Mouse (Mus musculus): ENCODE measurements around the gene Smim12. TPM values are rescaled to one million over a fixed set of nuclear protein-coding genes. Genes with fewer than 3 reads are reported as not detected.
A peak's percentile ranks its signal among the peaks of the same experiment; 100 is the strongest.

Gene Smim12
- polyA plus RNA-seq, 1 experiment from 2014 or later = 63.3 TPM

- ATAC-seq = no peak
- H3K36me3 ChIP-seq (ENCODE audit: control insufficient read depth, insufficient read depth, low read length) = no peaks in the 10 kb centered on the region
- no peak overlapping the region for H3K4me3 ChIP-seq (ENCODE audit: low read length)
- H3K27me3 ChIP-seq (replicated peaks; ENCODE audit: control insufficient read depth, insufficient read depth, low read length) = peaks cover 10% of the 10 kb centered on the region
- WGBS = 40% methylated on average over 6 of the region's 6 CpGs
- H3K9ac ChIP-seq (ENCODE audit: low read depth, low read length) = no peak overlapping the region
- H3K4me2 ChIP-seq (ENCODE audit: low read depth, low read length) = no peak overlapping the region
- peaks cover 7% of the 10 kb centered on the region for H3K4me1 ChIP-seq (ENCODE audit: control insufficient read depth, insufficient read depth, low read length)
- no peaks in the 10 kb centered on the region for H3K9me3 ChIP-seq (ENCODE audit: control insufficient read depth, low read length)
- H3K27ac ChIP-seq (ENCODE audit: low read length) = no peak overlapping the region
These were observed 11.6 kb upstream of the Smim12 start for GRCm38 (mm10) chr4:127232028-127232427.

DNA sequence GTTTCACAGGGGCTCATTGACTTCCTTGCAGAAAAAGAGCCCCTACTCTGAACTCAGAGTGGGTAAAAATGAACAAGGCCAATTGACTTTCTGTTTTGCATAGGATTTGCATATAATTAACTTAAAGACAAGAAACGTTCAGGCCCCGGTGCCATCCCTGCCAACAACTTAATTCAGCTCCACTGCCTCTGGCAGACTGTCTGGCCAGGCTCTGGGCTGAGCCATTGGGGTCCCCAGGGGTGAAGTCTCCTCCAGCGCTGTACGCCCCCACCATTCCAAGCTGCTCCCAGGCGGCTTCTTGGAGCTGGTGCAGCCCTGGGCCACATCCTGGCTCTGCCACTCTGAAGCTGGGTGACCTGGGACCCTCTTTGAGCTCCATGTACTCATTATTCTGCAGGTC is 11.0 kb upstream of the Smim12 start:
- H3K27me3 ChIP-seq (replicated peaks; ENCODE audit: control insufficient read depth, insufficient read depth, low read length) = peaks cover 13% of the 10 kb centered on the region
- H3K9ac ChIP-seq (ENCODE audit: low read depth, low read length) = no peak overlapping the region
- peaks cover 7% of the 10 kb centered on the region for H3K4me1 ChIP-seq (ENCODE audit: control insufficient read depth, insufficient read depth, low read length)
- no peak overlapping the region for H3K4me3 ChIP-seq (ENCODE audit: low read length)
- no peak overlapping the region for H3K4me2 ChIP-seq (ENCODE audit: low read depth, low read length)
- H3K9me3 ChIP-seq (ENCODE audit: control insufficient read depth, low read length) = no peaks in the 10 kb centered on the region
- no peaks in the 10 kb centered on the region for H3K36me3 ChIP-seq (ENCODE audit: control insufficient read depth, insufficient read depth, low read length)
- no peak for ATAC-seq
- WGBS = 62% methylated on average over 5 of the region's 5 CpGs
- no peak overlapping the region for H3K27ac ChIP-seq (ENCODE audit: low read length)

DNA sequence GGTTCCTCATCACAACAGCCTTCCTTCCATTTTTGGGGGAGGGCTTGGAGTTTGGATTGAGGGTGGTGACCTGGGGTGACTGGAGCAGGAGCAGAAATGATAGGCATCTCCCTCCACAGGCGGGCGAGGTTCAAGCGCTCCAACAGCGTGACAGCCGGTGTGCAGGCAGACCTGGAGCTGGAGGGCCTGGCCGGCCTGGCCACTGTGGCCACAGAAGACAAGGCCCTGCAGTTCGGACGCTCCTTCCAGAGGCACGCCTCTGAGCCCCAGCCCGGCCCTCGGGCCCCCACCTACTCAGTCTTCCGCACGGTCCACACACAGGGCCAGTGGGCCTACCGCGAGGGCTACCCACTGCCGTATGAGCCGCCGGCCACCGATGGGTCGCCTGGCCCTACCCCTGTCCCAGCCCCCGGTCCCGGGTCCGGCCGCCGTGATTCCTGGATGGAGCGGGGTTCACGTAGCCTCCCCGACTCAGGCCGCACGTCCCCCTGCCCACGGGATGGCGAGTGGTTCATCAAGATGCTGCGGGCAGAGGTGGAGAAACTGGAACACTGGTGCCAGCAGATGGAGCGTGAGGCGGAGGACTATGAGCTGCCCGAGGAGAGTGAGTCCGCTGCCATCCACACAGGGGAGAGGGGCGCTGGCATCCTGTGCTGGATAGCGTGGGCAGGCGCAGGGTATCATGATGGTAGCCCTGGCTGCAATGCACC is 10.0 kb upstream of the Smim12 start:
- Histone ChIP-seq H3K4me1 (ENCODE audit: control insufficient read depth, insufficient read depth, low read length) (peaks cover 7% of the 10 kb centered on the region), H3K9ac (ENCODE audit: low read depth, low read length) (no peak overlapping the region), H3K9me3 (ENCODE audit: control insufficient read depth, low read length) (no peaks in the 10 kb centered on the region), H3K4me3 (ENCODE audit: low read length) (no peak overlapping the region), H3K27ac (ENCODE audit: low read length) (no peak overlapping the region), H3K36me3 (ENCODE audit: control insufficient read depth, insufficient read depth, low read length) (no peaks in the 10 kb centered on the region), H3K27me3 (replicated peaks; ENCODE audit: control insufficient read depth, insufficient read depth, low read length) (peaks cover 14% of the 10 kb centered on the region), H3K4me2 (ENCODE audit: low read depth, low read length) (no peak overlapping the region)
- no peak for ATAC-seq
- 85% methylated on average over 40 of the region's 40 CpGs for WGBS

- Histone ChIP-seq H3K4me3 (ENCODE audit: low read length) (peak overlapping the region; percentile 62), H3K4me2 (ENCODE audit: low read depth, low read length) (peak overlapping the region; percentile 100), H3K27ac (ENCODE audit: low read length) (no peak overlapping the region; the same call in 1 of the 2 replicates), H3K9me3 (ENCODE audit: control insufficient read depth, low read length) (no peaks in the 10 kb centered on the region), H3K9ac (ENCODE audit: low read depth, low read length) (peak overlapping the region; percentile 71), H3K4me1 (ENCODE audit: control insufficient read depth, insufficient read depth, low read length) (peaks cover 7% of the 10 kb centered on the region), H3K36me3 (ENCODE audit: control insufficient read depth, insufficient read depth, low read length) (no peaks in the 10 kb centered on the region), H3K27me3 (replicated peaks; ENCODE audit: control insufficient read depth, insufficient read depth, low read length) (peaks cover 14% of the 10 kb centered on the region)
- peak; percentile 87 for ATAC-seq
- under 1% methylated on average over 65 of the region's 67 CpGs for WGBS
These were observed 7.7 kb upstream of the Smim12 start for GRCm38 (mm10) chr4:127235742-127236487.

DNA sequence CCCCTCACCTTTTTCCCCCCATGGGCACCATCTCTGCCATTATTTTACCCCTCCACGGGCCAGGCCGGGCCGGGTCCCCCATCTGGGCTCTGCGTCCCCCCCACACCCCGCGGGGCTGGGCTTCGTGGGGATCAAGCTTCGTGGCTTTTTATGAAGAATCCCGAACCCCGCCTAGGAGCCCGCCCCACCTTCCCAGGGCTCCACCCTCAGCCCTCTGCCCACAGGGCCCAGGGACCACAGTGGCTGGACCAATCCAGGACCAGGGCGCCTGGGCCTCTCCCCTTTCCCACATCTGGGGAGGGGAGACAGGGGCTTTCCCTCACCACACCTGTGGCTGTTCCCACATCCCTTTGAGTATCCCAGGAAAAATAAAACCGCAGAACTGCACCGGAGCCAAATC is 7.0 kb upstream of the Smim12 start:
- Histone ChIP-seq H3K4me2 (ENCODE audit: low read depth, low read length) (peak overlapping the region; percentile 100), H3K4me3 (ENCODE audit: low read length) (peak overlapping the region; percentile 62), H3K9ac (ENCODE audit: low read depth, low read length) (peak overlapping the region; percentile 71), H3K27me3 (replicated peaks; ENCODE audit: control insufficient read depth, insufficient read depth, low read length) (peaks cover 14% of the 10 kb centered on the region), H3K9me3 (ENCODE audit: control insufficient read depth, low read length) (no peaks in the 10 kb centered on the region), H3K36me3 (ENCODE audit: control insufficient read depth, insufficient read depth, low read length) (no peaks in the 10 kb centered on the region), H3K4me1 (ENCODE audit: control insufficient read depth, insufficient read depth, low read length) (peaks cover 7% of the 10 kb centered on the region), H3K27ac (ENCODE audit: low read length) (no peak overlapping the region)
- peak; percentile 46 for ATAC-seq
- WGBS = 2% methylated on average over 14 of the region's 14 CpGs

DNA sequence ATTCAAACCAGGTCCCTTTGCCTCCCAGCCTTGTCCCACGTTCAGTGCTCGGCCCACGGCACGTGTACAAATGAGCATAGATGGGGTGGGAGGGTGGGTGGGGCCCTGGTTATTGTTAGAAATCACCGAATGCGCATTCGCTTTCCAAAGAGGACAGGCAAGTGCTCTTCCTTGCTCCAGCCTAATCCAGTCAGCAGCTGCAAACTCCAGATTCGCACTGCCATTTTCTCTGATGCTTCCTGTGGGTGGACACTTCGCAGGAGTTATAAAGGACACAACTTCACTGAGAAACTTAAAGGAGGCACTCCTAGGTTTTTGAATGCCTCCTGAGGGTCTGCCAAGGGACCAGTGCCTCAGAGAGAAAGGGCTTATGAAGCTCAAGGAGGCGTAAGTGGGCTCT is 6.3 kb upstream of the Smim12 start:
- Histone ChIP-seq H3K4me2 (ENCODE audit: low read depth, low read length) (no peak overlapping the region), H3K27me3 (replicated peaks; ENCODE audit: control insufficient read depth, insufficient read depth, low read length) (peaks cover 14% of the 10 kb centered on the region), H3K36me3 (ENCODE audit: control insufficient read depth, insufficient read depth, low read length) (no peaks in the 10 kb centered on the region), H3K4me1 (ENCODE audit: control insufficient read depth, insufficient read depth, low read length) (peaks cover 7% of the 10 kb centered on the region), H3K4me3 (ENCODE audit: low read length) (no peak overlapping the region), H3K9me3 (ENCODE audit: control insufficient read depth, low read length) (no peaks in the 10 kb centered on the region), H3K9ac (ENCODE audit: low read depth, low read length) (no peak overlapping the region), H3K27ac (ENCODE audit: low read length) (no peak overlapping the region)
- 45% methylated on average over 10 of the region's 10 CpGs for WGBS
- ATAC-seq = no peak

DNA sequence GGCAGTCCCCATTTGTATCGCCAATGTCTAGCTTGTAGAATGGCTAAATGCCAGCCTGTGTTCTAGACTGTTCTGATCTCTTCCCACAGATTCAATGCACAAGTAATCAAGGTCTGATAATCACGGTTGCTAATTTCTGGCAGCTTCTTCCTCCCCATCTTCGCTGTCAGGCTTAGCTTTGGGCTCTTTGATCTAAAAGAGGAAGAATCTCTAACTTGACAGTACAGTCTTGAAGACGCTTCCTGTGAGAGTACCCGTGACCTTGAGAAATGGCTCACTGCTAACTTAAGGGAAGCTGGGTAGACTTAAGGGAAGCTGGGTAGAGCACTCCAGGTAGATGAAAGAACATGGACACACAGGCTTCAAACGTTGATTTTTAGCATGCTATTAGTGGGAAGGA is 888 bp upstream of the Smim12 start:
- Histone ChIP-seq H3K9ac (ENCODE audit: low read depth, low read length) (no peak overlapping the region), H3K36me3 (ENCODE audit: control insufficient read depth, insufficient read depth, low read length) (peaks cover 1% of the 10 kb centered on the region; the same call in 1 of the 2 replicates), H3K9me3 (ENCODE audit: control insufficient read depth, low read length) (no peaks in the 10 kb centered on the region), H3K4me1 (ENCODE audit: control insufficient read depth, insufficient read depth, low read length) (peaks cover 11% of the 10 kb centered on the region), H3K27me3 (replicated peaks; ENCODE audit: control insufficient read depth, insufficient read depth, low read length) (no peaks in the 10 kb centered on the region; the same call in 1 of the 2 replicates), H3K4me2 (ENCODE audit: low read depth, low read length) (no peak overlapping the region), H3K4me3 (ENCODE audit: low read length) (no peak overlapping the region), H3K27ac (ENCODE audit: low read length) (no peak overlapping the region)
- 62% methylated on average over 6 of the region's 6 CpGs for WGBS
- no peak for ATAC-seq

DNA sequence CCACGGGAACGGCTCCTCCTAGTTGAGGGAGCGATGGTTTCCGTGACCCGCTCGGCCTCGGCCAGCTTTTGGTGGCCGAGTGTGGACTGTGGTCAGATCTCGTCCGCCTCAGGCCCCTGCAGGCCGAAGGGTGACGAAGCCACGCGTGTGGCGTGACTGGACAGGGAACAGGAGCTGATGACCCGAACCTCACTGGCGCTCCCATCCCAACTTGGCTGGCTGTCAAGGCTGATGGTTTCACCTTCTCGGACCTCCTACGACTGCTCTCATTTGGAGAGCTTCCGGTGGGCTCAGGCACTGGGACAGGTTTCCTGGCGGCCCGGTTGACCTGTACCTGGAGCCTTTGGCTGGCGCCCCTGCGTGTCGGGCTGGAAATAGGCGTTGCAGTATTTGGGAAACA is 369 bp downstream of the Smim12 start:
- Histone ChIP-seq H3K9me3 (ENCODE audit: control insufficient read depth, low read length) (no peaks in the 10 kb centered on the region), H3K27me3 (replicated peaks; ENCODE audit: control insufficient read depth, insufficient read depth, low read length) (no peaks in the 10 kb centered on the region; the same call in 1 of the 2 replicates), H3K4me1 (ENCODE audit: control insufficient read depth, insufficient read depth, low read length) (peaks cover 11% of the 10 kb centered on the region), H3K9ac (ENCODE audit: low read depth, low read length) (peak overlapping the region; percentile 93), H3K36me3 (ENCODE audit: control insufficient read depth, insufficient read depth, low read length) (peaks cover 5% of the 10 kb centered on the region; the same call in 1 of the 2 replicates), H3K27ac (ENCODE audit: low read length) (no peak overlapping the region), H3K4me3 (ENCODE audit: low read length) (peak overlapping the region; percentile 90), H3K4me2 (ENCODE audit: low read depth, low read length) (peak overlapping the region; percentile 83)
- under 1% methylated on average over 26 of the region's 26 CpGs for WGBS
- peak; percentile 77 for ATAC-seq

DNA sequence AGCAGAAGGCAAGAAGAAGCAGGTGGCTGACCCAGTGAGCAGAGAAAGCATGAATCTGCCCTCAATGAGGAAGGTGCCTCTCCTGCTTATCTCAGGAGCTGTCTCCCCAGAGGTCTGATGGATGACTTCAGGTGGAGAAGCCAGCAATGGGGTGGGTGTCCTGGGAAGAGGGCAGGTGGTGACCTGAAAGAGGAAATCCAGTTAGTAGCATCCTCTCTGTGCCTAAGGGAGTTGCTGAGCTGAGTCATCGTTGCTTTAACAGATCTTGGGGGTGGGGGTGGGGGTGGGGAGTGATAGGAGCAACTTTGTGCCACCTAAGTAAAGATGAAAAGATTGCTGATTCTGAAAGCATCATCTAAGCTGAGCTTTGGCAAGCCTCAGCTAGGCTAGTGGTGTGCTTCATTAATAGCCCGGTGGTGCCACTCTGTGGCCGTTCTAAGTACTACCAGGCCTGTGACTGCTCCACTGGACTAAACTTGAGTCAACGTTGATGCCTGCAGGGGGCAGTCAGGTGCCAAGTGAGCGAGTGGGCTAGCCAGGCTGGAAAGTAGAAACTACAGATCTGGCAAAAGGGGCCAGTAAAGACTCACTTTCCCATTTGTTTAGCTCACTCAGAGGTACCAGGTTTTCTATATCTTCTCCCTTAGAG is 6.2 kb downstream of the Smim12 start:
- 3% methylated on average over 5 of the region's 5 CpGs for WGBS
- H3K9ac ChIP-seq (ENCODE audit: low read depth, low read length) = no peak overlapping the region
- ATAC-seq = peak; percentile 91
- H3K4me1 ChIP-seq (ENCODE audit: control insufficient read depth, insufficient read depth, low read length) = peaks cover 8% of the 10 kb centered on the region
- no peaks in the 10 kb centered on the region for H3K9me3 ChIP-seq (ENCODE audit: control insufficient read depth, low read length)
- no peaks in the 10 kb centered on the region for H3K27me3 ChIP-seq (replicated peaks; ENCODE audit: control insufficient read depth, insufficient read depth, low read length)
- no peak overlapping the region for H3K4me3 ChIP-seq (ENCODE audit: low read length)
- H3K4me2 ChIP-seq (ENCODE audit: low read depth, low read length) = no peak overlapping the region
- no peak overlapping the region for H3K27ac ChIP-seq (ENCODE audit: low read length)
- H3K36me3 ChIP-seq (ENCODE audit: control insufficient read depth, insufficient read depth, low read length) = peaks cover 5% of the 10 kb centered on the region; the same call in 1 of the 2 replicates
